Comparison of ENCODE assay signal across 28 mouse cellular contexts in the genomic region with DNA sequence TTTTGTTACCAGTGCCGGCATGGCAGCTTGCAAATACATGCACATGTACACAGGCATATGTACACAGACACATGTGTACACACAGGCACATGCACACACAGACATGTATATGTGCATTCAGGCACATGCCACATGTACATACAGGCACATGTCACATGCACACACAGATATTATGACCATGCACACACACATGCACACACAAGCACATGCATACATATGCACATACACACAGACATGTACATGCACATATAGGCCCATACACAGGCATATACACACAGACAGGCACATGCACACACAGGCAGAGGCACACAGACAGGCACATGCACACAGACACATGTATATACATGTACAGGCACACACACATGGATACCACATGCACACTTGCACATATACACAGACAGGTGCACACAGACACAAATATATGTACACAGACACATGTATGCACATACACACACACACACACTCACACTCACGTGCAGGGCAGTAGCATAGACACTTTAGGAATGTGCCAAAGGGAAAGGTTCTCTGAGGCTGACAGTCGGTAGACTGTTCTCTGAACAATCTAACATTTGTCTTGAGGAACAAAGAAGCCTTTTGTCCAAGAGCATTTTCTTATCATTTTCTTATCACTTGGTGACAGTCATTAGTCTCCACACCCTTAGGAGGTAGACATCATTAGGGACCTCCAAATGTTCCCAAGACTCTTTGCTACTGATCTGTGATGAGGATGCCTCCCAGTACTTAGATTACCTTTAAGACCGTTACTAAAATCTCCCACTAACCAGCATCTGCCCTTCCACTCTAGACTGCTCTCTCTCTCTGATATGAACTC. TPM values are rescaled to one million over a fixed set of nuclear protein-coding genes. Genes with fewer than 3 reads are reported as not detected.
DNase-seq lines count a peak whose midpoint lies in the region; ATAC-seq and TF ChIP-seq lines count a peak whose summit lies in the region.
"Had no signal": no experiment of that assay in that cellular context is flagged by ENCODE, and none has a peak within 500 bp of the region (broad histone marks: within the 10 kb centered on the region; RNA-seq: fewer than 3 reads in every experiment).

No protein-coding gene starts in this region.

- no peaks in the 10 kb centered on the region for H3K9me3 ChIP-seq in MEL (replicated peaks; ENCODE audit: insufficient read depth, low read length)
- H3K9me3 ChIP-seq in liver, embryonic 13.5 days (replicated peaks): 0 out of 2 replicates have a peak, but pooled peaks cover 2% of the 10 kb centered on the region
- H3K9me3 ChIP-seq: embryonic facial prominence, embryonic 12.5 days; forebrain, embryonic 13.5 days; heart, embryonic 10.5 days; hindbrain, embryonic 15.5 days; limb, embryonic 13.5 days; midbrain, embryonic 10.5 days had no signal

- H3K4me3 ChIP-seq in MEL (ENCODE audit: control insufficient read depth in 1 of 2, insufficient read depth in 1 of 2, low read depth in 2 of 2, low read length in 2 of 2): no peak overlapping the region
- H3K4me3 ChIP-seq in liver, embryonic 13.5 days (replicated peaks): no peak overlapping the region
- H3K4me3 ChIP-seq: embryonic facial prominence, embryonic 12.5 days; erythroblast, embryonic 14.5 days; forebrain, embryonic 13.5 days; heart, embryonic 10.5 days; hindbrain, embryonic 15.5 days; limb, embryonic 13.5 days; midbrain, embryonic 10.5 days had no signal

- DNase-seq in MEL (ENCODE audit: low read depth, low spot score): no peak
- DNase-seq in liver, embryonic 13.5 days: no peak
- no peak for DNase-seq in thymus, postnatal 0 days (ENCODE audit: low spot score)
- DNase-seq in cerebellum, postnatal 25 days: no peak
- DNase-seq: adrenal gland, postnatal 25 days; cerebellum, adult 9-10 months; kidney, adult 2 months; kidney, postnatal 14 days; layer of hippocampus, postnatal 36 days; lung, embryonic 14.5 days; thymus, postnatal 25 days had no signal

- no peaks in the 10 kb centered on the region for H3K79me2 ChIP-seq in MEL (ENCODE audit: control insufficient read depth, insufficient read depth, low read length, poor library complexity)

- peak; percentile 20 to 28; a peak in 1 of 4 replicates for TF ChIP-seq EP300 in MEL (IDR thresholded peaks at IDR 0.05; ENCODE audit: low read depth in 1 of 2, low read length in 2 of 2)

- H3K27ac ChIP-seq in MEL (ENCODE audit: control insufficient read depth, low read depth, low read length): peak overlapping the region; percentile 9; the same call in 1 of the 2 replicates
- H3K27ac ChIP-seq in liver, embryonic 13.5 days: peak overlapping the region; percentile 65
- H3K27ac ChIP-seq: embryonic facial prominence, embryonic 12.5 days; forebrain, embryonic 13.5 days; heart, embryonic 10.5 days; hindbrain, embryonic 15.5 days; limb, embryonic 13.5 days; midbrain, embryonic 10.5 days had no signal

- peaks cover 0 to 17% of the 10 kb centered on the region in 2 experiments; a peak in 2 of 4 replicates for H3K36me3 ChIP-seq in MEL (ENCODE audit: control insufficient read depth in 1 of 2, insufficient read depth in 2 of 2, low read length in 2 of 2)
- H3K36me3 ChIP-seq in liver, embryonic 13.5 days: no peaks in the 10 kb centered on the region
- H3K36me3 ChIP-seq: embryonic facial prominence, embryonic 12.5 days; heart, embryonic 10.5 days; hindbrain, embryonic 15.5 days; limb, embryonic 13.5 days; midbrain, embryonic 10.5 days had no signal

- no peak for TF ChIP-seq POLR2A in MEL (IDR thresholded peaks at IDR 0.05; ENCODE audit: control insufficient read depth in 1 of 2, insufficient read depth in 1 of 2, low read depth in 1 of 2, low read length in 2 of 2, poor library complexity in 1 of 2)

- peaks cover 0 to 10% of the 10 kb centered on the region in 2 experiments; a peak in 3 of 4 replicates for H3K4me1 ChIP-seq in MEL (ENCODE audit: control insufficient read depth in 1 of 2, insufficient read depth in 2 of 2, low read length in 2 of 2)
- H3K4me1 ChIP-seq in liver, embryonic 13.5 days (replicated peaks): peaks cover 27% of the 10 kb centered on the region
- H3K4me1 ChIP-seq: embryonic facial prominence, embryonic 12.5 days; forebrain, embryonic 13.5 days; hindbrain, embryonic 15.5 days; limb, embryonic 13.5 days; midbrain, embryonic 10.5 days had no signal

- WGBS in liver, embryonic 13.5 days (ENCODE audit: insufficient replicate concordance): 38% methylated on average over 4 of the region's 4 CpGs

- no peak for TF ChIP-seq RAD21 in MEL (IDR thresholded peaks at IDR 0.05; ENCODE audit: low read depth, low read length)

- no peak for TF ChIP-seq CTCF in MEL (IDR thresholded peaks at IDR 0.05 in 2 of 3, conservative IDR thresholded peaks at IDR 0.05 in 1 of 3; ENCODE audit: control insufficient read depth in 1 of 3, insufficient read depth in 1 of 3, low read depth in 2 of 3, low read length in 3 of 3, poor library complexity in 1 of 3, severe bottlenecking in 1 of 3)

- H3K9ac ChIP-seq in MEL (ENCODE audit: control insufficient read depth, low read depth, low read length, poor library complexity, severe bottlenecking): no peak overlapping the region
- H3K9ac ChIP-seq in liver, embryonic 13.5 days: no peak overlapping the region
- H3K9ac ChIP-seq: embryonic facial prominence, embryonic 12.5 days; forebrain, embryonic 13.5 days; hindbrain, embryonic 15.5 days; limb, embryonic 13.5 days; lung, embryonic 14.5 days had no signal

- H3K4me2 ChIP-seq in liver, embryonic 13.5 days: no peak overlapping the region; the same call in 1 of the 2 replicates
- H3K4me2 ChIP-seq: embryonic facial prominence, embryonic 12.5 days; forebrain, embryonic 13.5 days; hindbrain, embryonic 15.5 days; limb, embryonic 13.5 days; lung, embryonic 14.5 days had no signal

- no peaks in the 10 kb centered on the region for H3K27me3 ChIP-seq in MEL (ENCODE audit: control insufficient read depth in 1 of 2, insufficient read depth in 2 of 2, low read length in 2 of 2)
- no peaks in the 10 kb centered on the region for H3K27me3 ChIP-seq in liver, embryonic 13.5 days
- H3K27me3 ChIP-seq: embryonic facial prominence, embryonic 12.5 days; forebrain, embryonic 13.5 days; hindbrain, embryonic 15.5 days; limb, embryonic 13.5 days had no signal

- 0 out of 2 replicates have a peak, but pooled peaks have one; percentile 27 for ATAC-seq in erythroid progenitor cell, adult 5-6 weeks (replicated peaks; ENCODE audit: low FRiP score, poor library complexity, severe bottlenecking)
- ATAC-seq in liver, embryonic 13.5 days (ENCODE audit: low read depth): peak; percentile 83
- peak; percentile 60 for ATAC-seq in megakaryocyte-erythroid progenitor cell, adult 5-6 weeks (replicated peaks; ENCODE audit: low FRiP score, low TSS enrichment, poor library complexity, severe bottlenecking)
- no peak for ATAC-seq in inflammation-experienced regulatory T-cells, adult 6 months
- ATAC-seq: forebrain, embryonic 13.5 days; midbrain, embryonic 16.5 days had no signal

TF ChIP-seq in MEL, 35 proteins besides CTCF, POLR2A, EP300 and RAD21 (continues in another document):
- peak; percentile 33; the same call in 1 of the 2 replicates for TF ChIP-seq TCF12 (IDR thresholded peaks at IDR 0.05; ENCODE audit: low read depth, low read length)
- TF ChIP-seq MAX (IDR thresholded peaks at IDR 0.05; ENCODE audit: low read length): peak; percentile 42; the same call in 1 of the 2 replicates

RNA-seq across cellular contexts. Expression of a gene that starts 9.2 kb away (rescaled TPM):
- 159 and 167 TPM in 2 replicates for total RNA-seq in MEL (2012; rRNA removed)
- 100 to 1,000 TPM in 1 of 2 experiments, not detected in 1; 244 TPM for polyA plus RNA-seq in MEL (2012; ENCODE audit: insufficient read depth in 1 of 2, insufficient read length in 2 of 2, low read depth in 1 of 2, low replicate concordance in 2 of 2, missing spikeins in 1 of 2)
- total RNA-seq in erythroid progenitor cell, adult 5-6 weeks (2015; ENCODE audit: low replicate concordance): 37.1 and 50.3 TPM in 2 replicates
- total RNA-seq in erythroid progenitor cell, adult 5-6 weeks (2017; ENCODE audit: low replicate concordance): 118 and 141 TPM in 2 replicates
- polyA plus RNA-seq in liver, embryonic 13.5 days (2015; fragmentation: Nextera tagmentation; extraction: Ambion mirVana): 99.8 and 102 TPM in 2 replicates
- 191 and 257 TPM in 2 replicates for total RNA-seq in megakaryocyte-erythroid progenitor cell, adult 5-6 weeks (2014; fragmentation: Nextera tagmentation)
- total RNA-seq in megakaryocyte-erythroid progenitor cell, adult 5-6 weeks (2017): 422 and 491 TPM in 2 replicates
- polyA plus RNA-seq in inflammation-experienced regulatory T-cells, adult 6 months (2017; shearing (Covaris generic)): 10 to 100 TPM; 70.3 to 77.7 (median 74.5) TPM
- polyA plus RNA-seq in thymus, postnatal 0 days (2015; fragmentation: Nextera tagmentation; extraction: Ambion mirVana): 102 and 107 TPM in 2 replicates

RNA-seq across cellular contexts. Expression of a gene that starts 9.9 kb away (rescaled TPM):
- total RNA-seq in MEL (2012; rRNA removed): 1.6 and 1.7 TPM in 2 replicates
- polyA plus RNA-seq in MEL (2012; ENCODE audit: insufficient read depth in 1 of 2, insufficient read length in 2 of 2, low read depth in 1 of 2, low replicate concordance in 2 of 2, missing spikeins in 1 of 2): 1 to 10 TPM in 1 of 2 experiments, not detected in 1; 2.6 TPM
- not detected in 2 replicates for total RNA-seq in erythroid progenitor cell, adult 5-6 weeks (2015; ENCODE audit: low replicate concordance)
- total RNA-seq in erythroid progenitor cell, adult 5-6 weeks (2017; ENCODE audit: low replicate concordance): 0.26 TPM in 1 of 2 replicates, not detected in the other
- 0.83 and 1.3 TPM in 2 replicates for polyA plus RNA-seq in liver, embryonic 13.5 days (2015; fragmentation: Nextera tagmentation; extraction: Ambion mirVana)
- not detected in 2 replicates for total RNA-seq in megakaryocyte-erythroid progenitor cell, adult 5-6 weeks (2014; fragmentation: Nextera tagmentation)
- total RNA-seq in megakaryocyte-erythroid progenitor cell, adult 5-6 weeks (2017): 2.3 TPM in 1 of 2 replicates, not detected in the other
- 1 to 10 TPM in 2 of 3 experiments, under 1 TPM in 1; 0.24 to 3.1 (median 1.1) TPM for polyA plus RNA-seq in inflammation-experienced regulatory T-cells, adult 6 months (2017; shearing (Covaris generic))
- polyA plus RNA-seq in thymus, postnatal 0 days (2015; fragmentation: Nextera tagmentation; extraction: Ambion mirVana): 1.5 and 2.0 TPM in 2 replicates

RNA-seq across cellular contexts. Expression of a gene that starts 41.7 kb away (rescaled TPM):
- total RNA-seq in MEL (2012; rRNA removed): not detected in 2 replicates
- under 1 TPM in 1 of 2 experiments, not detected in 1; 0.06 TPM for polyA plus RNA-seq in MEL (2012; ENCODE audit: insufficient read depth in 1 of 2, insufficient read length in 2 of 2, low read depth in 1 of 2, low replicate concordance in 2 of 2, missing spikeins in 1 of 2)
- total RNA-seq in erythroid progenitor cell, adult 5-6 weeks (2015; ENCODE audit: low replicate concordance): not detected in 2 replicates
- not detected in 2 replicates for total RNA-seq in erythroid progenitor cell, adult 5-6 weeks (2017; ENCODE audit: low replicate concordance)
- not detected in 2 replicates for polyA plus RNA-seq in liver, embryonic 13.5 days (2015; fragmentation: Nextera tagmentation; extraction: Ambion mirVana)
- total RNA-seq in megakaryocyte-erythroid progenitor cell, adult 5-6 weeks (2014; fragmentation: Nextera tagmentation): 0.39 TPM in 1 of 2 replicates, not detected in the other
- not detected in 2 replicates for total RNA-seq in megakaryocyte-erythroid progenitor cell, adult 5-6 weeks (2017)
- polyA plus RNA-seq in inflammation-experienced regulatory T-cells, adult 6 months (2017; shearing (Covaris generic)): under 1 TPM in 1 of 3 experiments, not detected in 2; 0.22 TPM
- polyA plus RNA-seq in thymus, postnatal 0 days (2015; fragmentation: Nextera tagmentation; extraction: Ambion mirVana): 0.05 TPM in 1 of 2 replicates, not detected in the other
- total RNA-seq: adrenal gland, postnatal 25 days; gastrocnemius, adult 8-10 months; hematopoietic stem cell, adult 5-6 weeks; layer of hippocampus, adult 8-10 months had no signal
- polyA plus RNA-seq: brain, embryonic 14.5 days; C2C12; embryonic facial prominence, embryonic 12.5 days; erythroblast, embryonic 14.5 days; forebrain, embryonic 13.5 days; kidney, adult 2 months; limb, embryonic 13.5 days; lung, embryonic 14.5 days; midbrain, embryonic 10.5 days; midbrain, embryonic 16.5 days; neural tube, embryonic 14.5 days had no signal
